Mouse (Mus musculus): ENCODE results near the gene Slc2a2.
A peak's percentile ranks its signal among the peaks of the same experiment; 100 is the strongest.

Slc2a2 gene

GRCm38 (mm10) chr3:28697797-28698196 lies at the start of gene Slc2a2:
Gene Slc2a2, plus strand, starts transcription at chr3:28697903.
- no peak for DNase-seq (ENCODE audit: low read depth)

DNA sequence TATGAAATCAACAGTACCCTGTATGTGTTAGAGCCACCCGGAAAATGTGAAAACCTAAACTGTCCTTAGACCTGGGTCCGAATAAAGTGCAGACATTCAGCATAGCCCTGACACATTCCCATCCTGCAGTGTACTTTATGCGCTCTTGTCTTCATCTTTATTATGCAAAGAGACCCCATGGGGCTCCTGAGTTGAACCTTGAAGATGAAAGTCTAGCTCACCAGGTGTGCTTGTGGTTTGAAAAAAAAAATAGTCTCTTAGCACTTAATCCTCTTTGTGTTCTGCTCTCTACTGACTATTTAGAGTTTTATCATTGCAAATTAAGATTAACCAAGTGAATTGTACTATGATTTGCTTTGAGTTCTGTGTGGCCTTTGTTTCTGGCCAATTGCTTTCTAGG lies 45.1 kb upstream of the Slc2a2 start:
- DNase-seq (ENCODE audit: low read depth) = no peak

DNA sequence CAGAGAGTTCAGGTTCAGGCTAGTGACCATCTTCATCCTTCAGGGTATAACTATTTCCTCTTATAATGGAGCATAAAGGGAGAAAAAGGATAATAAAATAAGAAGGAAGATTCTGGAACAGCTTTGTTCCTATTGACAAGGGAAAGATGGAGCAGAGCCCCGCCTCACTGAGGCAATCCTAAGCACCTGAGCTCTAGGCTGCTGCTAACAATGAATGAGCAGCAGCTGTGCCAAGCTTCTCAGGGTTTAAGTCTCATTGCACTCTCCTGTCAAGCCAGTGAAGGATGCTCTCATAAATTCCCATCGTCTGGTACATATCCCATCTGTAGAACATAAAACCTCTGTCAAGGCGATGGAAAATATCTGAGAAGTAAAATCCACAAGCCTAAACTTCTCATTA lies 44.7 kb upstream of the Slc2a2 start:
- DNase-seq (ENCODE audit: low read depth) = no peak

- no peak for DNase-seq (ENCODE audit: low read depth)
These were observed 43.0 kb upstream of the Slc2a2 start for GRCm38 (mm10) chr3:28654740-28655139.

- no peak for DNase-seq (ENCODE audit: low read depth)
These were observed 39.4 kb upstream of the Slc2a2 start for GRCm38 (mm10) chr3:28658349-28658748.

DNA sequence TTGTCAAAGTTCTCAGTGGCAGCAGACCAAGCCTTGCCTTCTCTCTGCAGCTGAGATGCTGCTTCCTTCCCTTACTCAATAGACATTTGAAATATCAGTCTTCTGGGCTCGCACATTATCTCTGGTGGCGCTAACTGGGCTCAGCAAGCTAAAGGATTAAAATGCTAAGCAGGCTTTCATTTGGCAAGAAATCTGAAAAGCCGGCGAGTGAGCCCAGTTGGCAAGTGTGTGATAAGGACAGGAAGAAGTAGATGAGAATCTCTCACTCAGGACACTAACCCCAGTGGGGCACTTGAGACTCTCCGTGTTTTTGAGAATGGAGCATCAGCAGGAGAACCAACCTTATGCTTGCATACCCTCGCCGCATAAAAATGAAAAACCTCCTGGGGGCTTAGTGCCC lies 16.9 kb upstream of the Slc2a2 start:
- DNase-seq (ENCODE audit: low read depth) = no peak

DNA sequence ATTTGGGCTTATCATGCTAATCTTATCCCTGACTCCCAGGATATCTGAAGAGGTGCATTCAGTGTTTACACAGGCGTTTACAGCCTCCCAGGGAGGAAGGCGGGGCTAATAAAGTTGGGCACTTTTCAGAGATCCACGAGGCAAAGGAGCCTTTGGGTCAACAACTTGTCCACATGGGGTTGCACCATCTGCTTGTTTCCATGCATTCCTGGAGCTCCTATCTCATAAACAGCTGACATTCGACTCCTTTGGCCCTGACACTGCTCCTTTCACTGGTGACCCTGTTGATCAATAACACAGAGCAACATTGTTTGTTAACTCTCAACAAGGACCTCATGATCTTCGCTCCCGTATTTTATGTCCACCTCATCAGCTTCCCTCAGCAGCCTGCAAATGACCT lies 15.8 kb upstream of the Slc2a2 start:
- DNase-seq (ENCODE audit: low read depth) = no peak

DNA sequence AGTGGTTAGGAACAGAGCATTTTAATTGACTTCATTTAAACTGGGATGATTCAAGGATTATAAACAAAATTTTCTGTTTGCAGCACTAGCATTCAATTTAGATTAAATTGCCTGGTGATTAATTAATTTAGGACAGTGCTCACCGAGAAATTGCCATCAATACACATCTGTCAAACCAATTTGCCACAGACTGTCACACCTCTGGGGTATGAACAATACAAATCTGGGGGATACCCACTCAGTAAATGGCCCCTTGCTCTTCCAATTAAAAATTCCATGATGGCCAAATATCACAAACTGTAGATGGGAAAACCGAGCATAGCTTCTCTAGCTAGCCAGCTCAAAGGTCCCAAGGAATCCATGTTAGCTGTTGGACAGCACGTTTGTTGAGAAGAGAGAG lies 15.3 kb upstream of the Slc2a2 start:
- no peak for DNase-seq (ENCODE audit: low read depth)

DNA sequence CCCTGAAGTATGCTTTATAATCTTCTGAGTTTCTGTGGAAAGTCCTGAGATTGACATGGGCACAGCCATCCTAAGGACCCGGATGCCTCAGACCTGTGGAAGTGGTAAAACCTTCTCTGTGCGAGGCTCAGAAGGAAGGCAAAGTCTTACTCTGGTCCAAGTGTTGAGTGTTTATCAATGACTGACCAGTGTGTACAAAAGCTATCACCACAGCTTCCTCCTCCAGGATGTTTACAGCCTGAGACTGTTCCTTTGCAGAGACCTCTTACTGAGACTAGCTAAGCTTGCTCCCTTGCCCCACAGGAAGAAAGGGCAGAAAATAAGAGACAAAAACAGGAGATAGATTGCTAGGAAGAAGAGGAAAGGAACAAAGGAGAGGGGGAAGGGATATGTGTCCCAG lies 12.2 kb upstream of the Slc2a2 start:
- no peak for DNase-seq (ENCODE audit: low read depth)

- no peak for DNase-seq (ENCODE audit: low read depth)
These were observed 2.9 kb upstream of the Slc2a2 start for GRCm38 (mm10) chr3:28694811-28695210.

GRCm38 (mm10) chr3:28695608-28696007 lies 2.1 kb upstream of the Slc2a2 start:
- DNase-seq (ENCODE audit: low read depth) = no peak

- no peak for DNase-seq (ENCODE audit: low read depth)
These were observed 1.5 kb upstream of the Slc2a2 start for GRCm38 (mm10) chr3:28696162-28696561.

DNA sequence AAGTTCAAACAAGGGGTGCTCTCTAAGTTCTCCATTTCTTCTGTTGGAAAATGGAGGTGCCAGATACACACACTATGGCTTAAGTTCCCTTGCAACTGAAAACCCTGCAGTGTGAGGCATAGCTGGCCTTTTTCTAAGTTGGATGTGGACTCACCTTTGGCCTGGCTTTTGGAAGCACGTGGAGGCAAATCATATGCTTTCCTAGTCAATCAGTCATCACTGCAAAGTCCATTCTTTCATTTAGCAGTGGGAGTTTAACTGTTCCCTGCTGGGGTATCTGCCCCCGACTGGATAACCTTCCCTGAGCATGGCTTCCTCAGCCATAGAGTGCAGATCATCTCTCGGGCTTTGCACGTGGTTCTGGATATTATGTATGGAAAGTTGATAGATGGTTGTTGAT lies 1.9 kb downstream of the Slc2a2 start:
- DNase-seq (ENCODE audit: low read depth) = no peak

GRCm38 (mm10) chr3:28705522-28706137 lies 7.9 kb downstream of the Slc2a2 start:
- DNase-seq (ENCODE audit: low read depth) = no peak

- DNase-seq (ENCODE audit: low read depth) = no peak
These were observed 9.0 kb downstream of the Slc2a2 start for GRCm38 (mm10) chr3:28706736-28707135.

- peak; percentile 48 for DNase-seq (ENCODE audit: low read depth)
These were observed 12.0 kb downstream of the Slc2a2 start for GRCm38 (mm10) chr3:28709740-28710139.

DNA sequence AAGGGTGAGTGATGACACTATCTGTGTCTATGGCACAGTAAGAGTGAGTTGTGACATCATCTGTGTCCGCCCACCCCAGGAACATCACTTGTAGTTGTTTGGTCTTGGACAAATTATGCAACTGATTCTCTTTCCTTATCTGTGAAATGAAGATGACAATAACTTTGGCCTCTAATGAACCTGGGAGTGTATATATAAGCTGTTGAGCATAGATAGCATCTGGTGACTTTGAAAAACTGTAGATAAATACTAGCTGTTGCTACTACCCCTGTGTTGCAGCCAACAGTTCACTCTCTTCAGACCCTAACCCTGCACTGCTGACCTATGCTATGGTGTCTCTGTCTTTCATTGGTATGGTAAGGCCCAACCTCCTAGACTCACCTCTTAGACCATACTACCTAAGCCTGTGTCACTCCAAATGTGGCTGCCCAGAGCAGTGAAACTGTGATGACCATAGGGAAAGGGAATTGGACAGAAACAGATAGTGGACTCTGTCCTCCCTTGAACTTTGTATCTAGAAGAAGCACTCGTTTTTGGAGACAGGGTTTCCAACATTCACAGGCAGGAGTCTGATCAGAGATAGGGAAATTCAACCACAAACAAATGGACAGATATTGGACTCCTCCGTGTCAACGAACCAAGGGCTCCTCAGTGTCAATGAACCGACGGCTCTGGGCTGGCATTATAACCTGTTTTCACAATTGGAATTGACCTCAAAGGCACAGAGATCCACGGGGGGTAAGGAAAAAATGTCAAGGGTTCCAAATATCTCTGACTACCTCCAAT lies 16.4 kb downstream of the Slc2a2 start:
- DNase-seq (ENCODE audit: low read depth) = no peak

GRCm38 (mm10) chr3:28718521-28718920 lies 20.8 kb downstream of the Slc2a2 start:
- DNase-seq (ENCODE audit: low read depth) = no peak

- no peak for DNase-seq (ENCODE audit: low read depth)
These were observed 23.5 kb downstream of the Slc2a2 start for GRCm38 (mm10) chr3:28721218-28721617.

- no peak for DNase-seq (ENCODE audit: low read depth)
These were observed 24.1 kb downstream of the Slc2a2 start for GRCm38 (mm10) chr3:28721838-28722237.

DNA sequence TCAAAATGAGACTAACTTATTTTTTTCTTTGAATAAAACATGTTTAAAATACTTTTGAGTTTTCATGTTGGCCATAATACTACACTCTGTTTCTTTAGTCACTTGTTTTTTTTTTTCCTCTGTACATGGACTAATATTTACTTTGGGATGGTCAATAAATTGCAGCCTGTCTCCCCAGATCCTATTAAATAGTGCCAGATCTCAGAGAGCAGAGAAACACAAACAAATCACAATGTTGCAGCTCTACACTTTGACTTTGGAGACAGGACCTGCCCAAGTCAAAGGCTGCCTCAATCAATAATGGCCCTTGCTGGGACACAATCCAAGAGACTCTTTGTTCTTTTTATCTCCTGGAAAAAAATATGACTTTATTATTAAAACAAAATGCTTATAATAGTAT lies 24.8 kb downstream of the Slc2a2 start:
- no peak for DNase-seq (ENCODE audit: low read depth)

- no peak for DNase-seq (ENCODE audit: low read depth)
These were observed 25.8 kb downstream of the Slc2a2 start for GRCm38 (mm10) chr3:28723534-28723933.

- DNase-seq (ENCODE audit: low read depth) = no peak
These were observed 27.5 kb downstream of the Slc2a2 start for GRCm38 (mm10) chr3:28725203-28725602.

DNA sequence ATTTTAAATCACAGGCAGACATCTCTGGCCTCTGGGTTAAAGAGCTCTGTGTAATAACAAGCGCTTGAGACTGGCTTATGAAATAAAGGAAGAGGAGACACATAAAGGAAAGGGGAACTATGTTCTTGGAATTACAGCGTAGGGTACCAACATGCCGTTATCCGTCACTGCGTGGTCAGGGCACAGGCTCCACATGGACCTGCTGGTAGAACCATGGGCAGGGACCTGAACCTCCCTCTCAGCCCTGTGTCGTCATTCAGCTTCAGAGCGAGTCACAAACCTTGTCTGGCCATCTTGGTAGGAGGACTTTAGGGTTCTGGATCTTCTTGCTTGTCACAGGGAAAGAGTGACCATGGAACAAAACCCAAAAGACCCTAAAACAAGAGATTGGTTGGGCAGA lies 28.7 kb downstream of the Slc2a2 start:
- DNase-seq (ENCODE audit: low read depth) = no peak
